Mouse (Mus musculus): ENCODE data around the gene Gm20820.
"Not testable (repeated sequence)": the region's sequence is repeated elsewhere in the genome, so short reads cannot be mapped to it uniquely, and the experiment has no call there.

Gene Gm20820

GRCm38 (mm10) chrY:86061472-86061871 lies at the start of gene Gm20820:
Gm20820 (plus strand) TSS chrY:86061772.
- not testable (repeated sequence) for DNase-seq (ENCODE audit: low spot score)
